Mouse (Mus musculus) limb, embryonic 10.5 days (tissue): ENCODE results near the gene Sptssb. TPM values are rescaled to one million over a fixed set of nuclear protein-coding genes. Genes with fewer than 3 reads are reported as not detected.
A peak's percentile ranks its signal among the peaks of the same experiment; 100 is the strongest.

Experiments used
- DNase-seq: peaks from one replicate; pipeline ENCODE4 v3.0.0-alpha.2; 2017; ENCODE audit warnings: low spot score
- H3K27ac ChIP-seq: fragments of 300-500 bp; sonication (generic); 2 replicates; pipeline ENCODE4 v1.5.1; 2016; ENCODE audit warnings: mild to moderate bottlenecking
- H3K27me3 ChIP-seq: fragments of 300-500 bp; sonication (generic); 2 replicates; pipeline ENCODE4 v1.6.1; 2016; ENCODE audit warnings: low read depth, mild to moderate bottlenecking; ENCODE audit not compliant: poor library complexity, severe bottlenecking
- H3K36me3 ChIP-seq: fragments of 300-500 bp; sonication (generic); 2 replicates; pipeline ENCODE4 v1.6.1; 2016; ENCODE audit warnings: mild to moderate bottlenecking, moderate library complexity
- H3K4me1 ChIP-seq: fragments of 300-500 bp; sonication (generic); 2 replicates; pipeline ENCODE4 v1.6.1; 2016
- H3K4me3 ChIP-seq: fragments of 300-500 bp; sonication (generic); 2 replicates; pipeline ENCODE4 v1.5.1; 2016; ENCODE audit warnings: mild to moderate bottlenecking, moderate library complexity
- H3K9me3 ChIP-seq: fragments of 300-500 bp; sonication (generic); replicated peaks from 2 replicates; pipeline ENCODE4 v1.6.1; 2016; ENCODE audit warnings: mild to moderate bottlenecking
- WGBS: fragments of 180-500 bp; shearing (Covaris S2); methylation state at CpG from one replicate; pipeline ENCODE4 v1.1.7; 2016; 5-methylcytosine and 5-hydroxymethylcytosine counted together
- polyA plus RNA-seq: library from polyadenylated mRNA; unstranded; fragments of >200 nt; fragmentation: Nextera tagmentation; extraction: Ambion mirVana; gene quantifications from 2 replicates; pipeline ENCODE4 v1.2.1, GENCODE M21; 2016

Gene Sptssb
- polyA plus RNA-seq, 1 experiment from 2014 or later = 0.50 TPM

- H3K36me3 ChIP-seq = no peaks in the 10 kb centered on the region
- no peaks in the 10 kb centered on the region for H3K4me1 ChIP-seq
- H3K9me3 ChIP-seq = no peaks in the 10 kb centered on the region
- 94% methylated on average over 2 of the region's 2 CpGs for WGBS
- H3K4me3 ChIP-seq = no peak overlapping the region
- DNase-seq = no peak
- no peaks in the 10 kb centered on the region for H3K27me3 ChIP-seq
- no peak overlapping the region for H3K27ac ChIP-seq
These were observed 17.8 kb upstream of the Sptssb start for GRCm38 (mm10) chr3:69877538-69877937.

DNA sequence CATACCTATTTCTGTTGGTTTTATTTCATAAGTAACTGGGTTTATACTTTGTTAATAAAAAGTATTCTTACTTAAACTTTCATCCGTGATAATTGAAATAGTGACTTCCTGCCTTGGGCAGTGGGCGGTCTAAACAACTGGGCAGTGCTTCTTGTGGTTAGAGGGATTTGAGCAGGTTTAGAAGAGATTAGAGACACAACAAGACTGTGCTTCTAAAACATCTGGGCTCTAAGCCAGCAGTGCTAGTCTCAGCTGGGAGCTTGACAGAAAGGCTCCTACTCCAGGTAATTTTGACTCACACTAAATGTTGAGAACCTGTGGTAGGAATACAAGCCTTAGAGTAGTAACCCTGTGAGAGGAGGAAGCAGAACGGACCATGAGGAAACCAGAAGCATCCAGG lies 15.0 kb upstream of the Sptssb start:
- Histone ChIP-seq H3K4me3 (no peak overlapping the region), H3K27me3 (no peaks in the 10 kb centered on the region), H3K36me3 (no peaks in the 10 kb centered on the region), H3K9me3 (no peaks in the 10 kb centered on the region), H3K4me1 (no peaks in the 10 kb centered on the region), H3K27ac (no peak overlapping the region)
- WGBS = 91% methylated on average over 3 of the region's 3 CpGs
- DNase-seq = no peak

GRCm38 (mm10) chr3:69872661-69873327 lies 13.1 kb upstream of the Sptssb start:
- no peak overlapping the region for H3K4me3 ChIP-seq
- H3K36me3 ChIP-seq = no peaks in the 10 kb centered on the region
- H3K27ac ChIP-seq = no peak overlapping the region
- H3K27me3 ChIP-seq = no peaks in the 10 kb centered on the region
- 87% methylated on average over 6 of the region's 6 CpGs for WGBS
- no peaks in the 10 kb centered on the region for H3K4me1 ChIP-seq
- DNase-seq = no peak
- H3K9me3 ChIP-seq = no peaks in the 10 kb centered on the region

- DNase-seq = no peak
- no peaks in the 10 kb centered on the region for H3K36me3 ChIP-seq
- H3K9me3 ChIP-seq = no peaks in the 10 kb centered on the region
- no peaks in the 10 kb centered on the region for H3K4me1 ChIP-seq
- 91% methylated on average over 14 of the region's 14 CpGs for WGBS
- H3K27ac ChIP-seq = no peak overlapping the region
- no peak overlapping the region for H3K4me3 ChIP-seq
- H3K27me3 ChIP-seq = no peaks in the 10 kb centered on the region
These were observed 11.4 kb upstream of the Sptssb start for GRCm38 (mm10) chr3:69871174-69871573.

- Histone ChIP-seq H3K27me3 (no peaks in the 10 kb centered on the region), H3K4me3 (no peak overlapping the region), H3K4me1 (no peaks in the 10 kb centered on the region), H3K9me3 (no peaks in the 10 kb centered on the region), H3K27ac (no peak overlapping the region), H3K36me3 (no peaks in the 10 kb centered on the region)
- WGBS = 83% methylated on average over 8 of the region's 8 CpGs
- no peak for DNase-seq
These were observed 10.0 kb upstream of the Sptssb start for GRCm38 (mm10) chr3:69869702-69870101.

DNA sequence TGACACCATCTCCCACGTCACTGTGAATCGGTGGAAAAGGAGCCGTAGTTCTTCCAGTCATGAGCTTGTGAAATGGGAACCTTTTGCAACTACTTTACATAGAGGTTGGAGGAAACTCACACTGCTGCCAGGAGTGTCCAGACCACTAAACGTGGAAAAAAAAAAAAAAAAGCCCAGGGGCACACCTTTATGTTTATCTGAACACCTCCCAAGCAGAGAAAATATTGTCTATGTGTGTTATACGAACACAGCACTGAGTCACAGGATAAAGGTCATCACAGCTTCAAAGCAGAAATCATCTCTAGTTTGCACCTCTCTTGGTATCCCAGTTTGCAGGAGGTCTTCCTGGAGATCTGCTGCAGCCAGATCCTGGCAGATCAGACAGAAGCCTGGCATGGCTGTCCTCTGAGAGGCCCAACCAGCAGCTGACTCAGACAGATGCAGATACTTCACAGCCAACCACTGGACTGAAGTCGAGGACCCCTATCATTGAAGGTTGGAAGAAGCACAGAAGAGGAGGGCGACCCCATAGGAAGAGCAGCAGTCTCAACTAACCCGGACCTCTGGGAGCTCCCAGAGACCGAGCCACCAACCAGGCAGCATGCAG lies 2.2 kb upstream of the Sptssb start:
- peak overlapping the region; percentile 60 for H3K4me3 ChIP-seq
- no peak overlapping the region for H3K27ac ChIP-seq
- 51% methylated on average over 9 of the region's 9 CpGs for WGBS

DNA sequence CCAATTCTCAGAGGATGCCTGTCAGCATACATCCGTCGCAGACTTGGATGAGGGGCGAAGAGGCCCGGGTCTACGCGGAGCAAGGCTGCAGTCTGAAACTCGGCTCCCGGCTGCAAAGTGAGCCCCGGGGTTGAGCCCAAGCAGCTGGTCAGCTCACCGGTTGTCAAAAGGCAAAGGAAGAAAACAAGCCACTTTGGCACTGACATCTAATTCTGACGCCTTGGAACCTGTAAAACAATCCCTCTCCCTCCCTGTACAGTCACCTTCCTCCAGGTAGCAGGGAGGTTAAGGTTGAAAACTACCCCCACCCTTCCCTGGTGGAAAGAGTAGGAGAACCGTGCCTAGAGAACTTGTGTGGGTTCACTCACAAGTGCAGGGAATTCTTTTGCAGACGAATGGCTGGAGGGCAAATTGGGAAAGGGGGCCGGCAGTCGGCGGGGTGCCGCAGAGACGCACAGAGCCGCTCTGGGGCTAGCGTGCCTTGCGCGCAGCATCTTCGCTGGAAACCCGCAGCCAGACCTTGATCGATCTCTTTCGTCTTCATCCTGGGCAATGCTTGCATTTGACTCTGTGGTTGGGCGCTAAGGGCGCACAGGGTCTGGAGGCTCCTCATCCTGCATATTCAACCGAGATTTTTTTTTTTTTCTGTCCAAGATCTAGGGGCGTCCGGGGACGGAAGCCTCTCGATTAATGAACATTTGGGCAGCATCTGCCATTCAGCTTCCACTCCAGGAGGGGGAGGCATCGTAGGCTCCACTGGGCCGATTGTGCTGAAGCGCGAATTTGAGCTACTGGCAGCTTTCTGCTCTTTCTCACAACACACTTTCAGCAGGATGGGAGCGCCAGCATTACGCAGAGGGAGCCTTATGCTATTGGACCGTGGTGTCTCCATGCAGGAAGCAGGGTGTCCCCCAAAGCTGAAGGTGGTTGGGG lies 1.1 kb upstream of the Sptssb start:
- Histone ChIP-seq H3K27ac (peak overlapping the region; percentile 42; the same call in 1 of the 2 replicates), H3K27me3 (peaks cover 18% of the 10 kb centered on the region), H3K4me3 (peak overlapping the region; percentile 60), H3K9me3 (no peaks in the 10 kb centered on the region), H3K4me1 (peaks cover 23% of the 10 kb centered on the region), H3K36me3 (no peaks in the 10 kb centered on the region)
- under 1% methylated on average over 40 of the region's 40 CpGs for WGBS
- peak; percentile 61 for DNase-seq

More for the DNA sequence above, 2.2 kb upstream of the Sptssb start:
- no peak for DNase-seq
- Histone ChIP-seq H3K36me3 (no peaks in the 10 kb centered on the region), H3K9me3 (no peaks in the 10 kb centered on the region), H3K4me1 (peaks cover 23% of the 10 kb centered on the region), H3K27me3 (peaks cover 18% of the 10 kb centered on the region)

DNA sequence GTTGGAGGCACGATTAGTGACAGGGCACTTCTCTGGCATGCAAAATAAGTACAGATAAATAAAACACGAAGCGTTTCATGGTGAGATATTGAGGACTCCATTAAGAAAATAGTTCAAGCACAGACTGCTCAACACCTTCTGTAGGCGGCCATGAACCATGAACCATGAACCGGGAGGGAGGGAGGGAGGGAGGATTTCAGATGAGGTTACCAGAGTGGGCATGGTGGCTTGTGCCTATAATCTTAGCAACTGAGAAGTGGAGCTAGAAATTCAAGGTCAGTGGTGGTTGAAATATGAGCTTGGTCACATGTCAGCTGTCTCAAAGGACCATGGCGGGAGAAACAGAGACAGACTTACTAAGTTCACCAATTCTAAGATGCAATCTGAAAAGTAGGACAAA lies 20.3 kb downstream of the Sptssb start:
- Histone ChIP-seq H3K4me3 (no peak overlapping the region), H3K36me3 (no peaks in the 10 kb centered on the region), H3K9me3 (no peaks in the 10 kb centered on the region), H3K27ac (no peak overlapping the region), H3K27me3 (no peaks in the 10 kb centered on the region), H3K4me1 (no peaks in the 10 kb centered on the region)
- DNase-seq = no peak
- WGBS = 85% methylated on average over 6 of the region's 6 CpGs

DNA sequence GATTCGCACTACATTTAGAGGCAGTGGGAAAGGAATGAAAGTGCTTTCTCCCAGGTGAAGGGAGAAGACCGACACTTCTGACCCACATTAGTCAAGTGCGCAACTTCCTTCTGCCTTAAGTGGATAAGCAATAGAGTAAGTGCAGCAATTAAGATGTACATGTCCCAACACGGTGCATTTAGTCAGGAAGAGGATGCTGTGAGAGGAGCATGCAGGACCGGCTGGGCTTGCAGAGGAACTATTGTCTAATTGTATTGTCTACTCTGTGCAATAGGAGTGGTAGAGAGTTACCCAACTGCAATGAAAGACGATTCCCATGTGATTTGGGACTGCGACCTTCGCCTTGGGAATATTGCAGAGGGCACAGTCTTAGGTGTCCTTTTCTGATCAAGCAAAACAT lies 30.2 kb downstream of the Sptssb start:
- H3K4me3 ChIP-seq = no peak overlapping the region
- H3K9me3 ChIP-seq = no peaks in the 10 kb centered on the region
- DNase-seq = no peak
- WGBS = 89% methylated on average over 8 of the region's 8 CpGs
- H3K4me1 ChIP-seq = 0 out of 2 replicates have a peak, but pooled peaks cover 3% of the 10 kb centered on the region
- H3K36me3 ChIP-seq = no peaks in the 10 kb centered on the region
- no peak overlapping the region for H3K27ac ChIP-seq
- H3K27me3 ChIP-seq = no peaks in the 10 kb centered on the region

- WGBS = 92% methylated on average over 1 of the region's 1 CpGs
- Histone ChIP-seq H3K9me3 (no peaks in the 10 kb centered on the region), H3K27me3 (no peaks in the 10 kb centered on the region), H3K4me3 (no peak overlapping the region), H3K36me3 (no peaks in the 10 kb centered on the region), H3K27ac (no peak overlapping the region), H3K4me1 (0 out of 2 replicates have a peak, but pooled peaks cover 3% of the 10 kb centered on the region)
- no peak for DNase-seq
These were observed 35.2 kb downstream of the Sptssb start for GRCm38 (mm10) chr3:69824536-69824935.

GRCm38 (mm10) chr3:69820614-69821013 lies 39.1 kb downstream of the Sptssb start:
- H3K36me3 ChIP-seq = no peaks in the 10 kb centered on the region
- H3K27ac ChIP-seq = no peak overlapping the region
- H3K27me3 ChIP-seq = no peaks in the 10 kb centered on the region
- 0 out of 2 replicates have a peak, but pooled peaks cover 8% of the 10 kb centered on the region for H3K4me1 ChIP-seq
- no peak for DNase-seq
- WGBS = 86% methylated on average over 7 of the region's 7 CpGs
- no peak overlapping the region for H3K4me3 ChIP-seq
- H3K9me3 ChIP-seq = no peaks in the 10 kb centered on the region

DNA sequence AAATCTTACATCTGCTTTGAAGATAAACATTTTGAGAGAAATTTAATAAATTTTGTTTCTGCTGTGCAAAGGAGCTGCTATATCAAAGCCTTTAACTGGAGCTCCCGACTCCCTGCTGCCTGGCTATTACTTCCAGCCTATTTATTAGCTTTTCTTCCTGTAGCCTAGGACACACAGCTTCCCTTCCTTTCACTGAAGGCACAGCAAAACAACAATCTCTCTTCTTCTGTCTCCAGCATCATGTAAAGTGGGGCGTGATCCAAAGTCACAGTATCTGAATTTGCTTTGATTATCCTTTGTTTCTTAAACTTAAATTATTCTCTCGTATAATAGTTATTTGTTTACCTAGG lies 39.9 kb downstream of the Sptssb start:
- no peak for DNase-seq
- H3K27ac ChIP-seq = no peak overlapping the region
- no peaks in the 10 kb centered on the region for H3K36me3 ChIP-seq
- peaks cover 6% of the 10 kb centered on the region for H3K4me1 ChIP-seq
- H3K4me3 ChIP-seq = no peak overlapping the region
- WGBS = 60% methylated on average over 3 of the region's 3 CpGs
- no peaks in the 10 kb centered on the region for H3K27me3 ChIP-seq
- H3K9me3 ChIP-seq = no peaks in the 10 kb centered on the region
